Mouse (Mus musculus) ES-E14 (cell line): ENCODE measurements at regions not wholly inside any gene's neighbourhood (a gene's known extent, or its start where the extent isn't known, plus 50 kb on each side); places are given as distances from the start of the nearest gene placed in this dataset.

Experiments used
- DNase-seq: peaks from one replicate; pipeline ENCODE4 v3.0.0-alpha.2; 2013; ENCODE audit warnings: low read depth, low spot score
- H3K27ac ChIP-seq: 2 replicates; pipeline ENCODE4 v1.5.1; 2012; ENCODE audit warnings: low read depth, mild to moderate bottlenecking, low read length, moderate library complexity, mixed read lengths; ENCODE audit not compliant: poor library complexity, insufficient read depth, severe bottlenecking
- H3K36me3 ChIP-seq: 2 replicates; pipeline ENCODE4 v1.6.1; 2012; ENCODE audit warnings: mild to moderate bottlenecking, low read length, moderate library complexity, mixed read lengths; ENCODE audit not compliant: control insufficient read depth, poor library complexity, insufficient read depth, severe bottlenecking
- H3K4me1 ChIP-seq, 2 experiments: fragments of 150-350 bp in 1 of 2; sonication (generic) in 1 of 2; 2 replicates each; pipeline ENCODE4 v1.6.1; 2012; ENCODE audit warnings: low read length in 2 of 2, mild to moderate bottlenecking in 1 of 2, mixed read lengths in 1 of 2; ENCODE audit not compliant: control insufficient read depth in 2 of 2, insufficient read depth in 2 of 2, poor library complexity in 1 of 2
- H3K4me3 ChIP-seq, 2 experiments: fragments of 150-350 bp in 1 of 2; sonication (generic) in 1 of 2; 2 replicates each; pipeline ENCODE4 v1.5.1; 2012; ENCODE audit warnings: low read length in 2 of 2, low read depth in 1 of 2, mild to moderate bottlenecking in 1 of 2, mixed read lengths in 1 of 2; ENCODE audit not compliant: insufficient read depth in 1 of 2, poor library complexity in 1 of 2, severe bottlenecking in 1 of 2
- H3K9ac ChIP-seq: 2 replicates; pipeline ENCODE4 v1.6.1; 2012; ENCODE audit warnings: low read depth, mild to moderate bottlenecking, low read length, mixed read lengths; ENCODE audit not compliant: poor library complexity, insufficient read depth, severe bottlenecking
- H3K9me3 ChIP-seq: fragments of 150-350 bp; sonication (generic); 2 replicates; pipeline ENCODE4 v1.6.1; 2012; ENCODE audit warnings: low read depth, mild to moderate bottlenecking, low read length; ENCODE audit not compliant: control insufficient read depth, insufficient read depth
- CHD2 ChIP-seq: IDR thresholded peaks from 2 replicates; pipeline ENCODE4 v1.6.1; 2014; ENCODE audit warnings: mild to moderate bottlenecking, low read depth, low read length, inconsistent platforms
- HCFC1 ChIP-seq: IDR thresholded peaks from 2 replicates; pipeline ENCODE4 v1.6.1; 2012; ENCODE audit warnings: low read length, inconsistent platforms, borderline replicate concordance; ENCODE audit not compliant: insufficient read depth
- MAFK ChIP-seq: IDR thresholded peaks from 2 replicates; pipeline ENCODE4 v1.6.1; 2014; ENCODE audit warnings: mild to moderate bottlenecking, low read depth, low read length, inconsistent platforms; ENCODE audit not compliant: insufficient read depth
- ZC3H11A ChIP-seq: IDR thresholded peaks from 2 replicates; pipeline ENCODE4 v1.6.1; 2012; ENCODE audit warnings: low read depth, mild to moderate bottlenecking, inconsistent platforms, low read length, borderline replicate concordance
- ZNF384 ChIP-seq: IDR thresholded peaks from 2 replicates; pipeline ENCODE4 v1.6.1; 2012; ENCODE audit warnings: low read depth, low read length, inconsistent platforms
- in situ Hi-C, 2 experiments: fragments of 600-800 bp; cut with MboI; formaldehyde crosslinking; loops; one replicate each; pipeline ENCODE4 v1.15.1; 2025; ENCODE audit warnings: low sequenced_read_pairs in 2 of 2, inconsistent platforms in 1 of 2; ENCODE audit not compliant: unreplicated experiment in 2 of 2

DNA sequence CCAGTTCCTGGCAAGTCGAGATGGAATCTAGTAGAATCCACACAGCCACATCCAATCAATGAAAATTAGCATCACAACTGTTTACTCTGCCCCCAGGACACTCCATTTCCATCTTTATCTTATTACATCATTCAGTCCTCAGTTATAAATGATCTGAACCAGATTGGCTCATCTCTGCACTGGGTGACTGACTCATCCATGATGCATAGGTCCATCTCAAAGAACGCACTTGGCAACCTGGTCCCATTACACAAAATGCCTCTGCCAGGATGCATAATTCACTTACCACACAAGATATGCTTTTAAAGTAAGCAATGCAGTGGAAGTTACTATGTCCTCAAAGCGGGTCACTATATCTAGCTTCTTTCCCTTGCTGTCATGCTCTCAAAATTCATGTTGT lies 110.0 kb upstream of the Gria1 start:
- in situ Hi-C loops = no loop called here
- Histone ChIP-seq H3K36me3 (no peaks in the 10 kb centered on the region), H3K9ac (no peak overlapping the region), H3K4me3 (no peak overlapping the region), H3K9me3 (no peaks in the 10 kb centered on the region), H3K27ac (no peak overlapping the region), H3K4me1 (no peaks in the 10 kb centered on the region)
- DNase-seq = no peak
- TF ChIP-seq CHD2 (no peak), ZNF384 (no peak), HCFC1 (no peak), MAFK (no peak), ZC3H11A (no peak)

DNA sequence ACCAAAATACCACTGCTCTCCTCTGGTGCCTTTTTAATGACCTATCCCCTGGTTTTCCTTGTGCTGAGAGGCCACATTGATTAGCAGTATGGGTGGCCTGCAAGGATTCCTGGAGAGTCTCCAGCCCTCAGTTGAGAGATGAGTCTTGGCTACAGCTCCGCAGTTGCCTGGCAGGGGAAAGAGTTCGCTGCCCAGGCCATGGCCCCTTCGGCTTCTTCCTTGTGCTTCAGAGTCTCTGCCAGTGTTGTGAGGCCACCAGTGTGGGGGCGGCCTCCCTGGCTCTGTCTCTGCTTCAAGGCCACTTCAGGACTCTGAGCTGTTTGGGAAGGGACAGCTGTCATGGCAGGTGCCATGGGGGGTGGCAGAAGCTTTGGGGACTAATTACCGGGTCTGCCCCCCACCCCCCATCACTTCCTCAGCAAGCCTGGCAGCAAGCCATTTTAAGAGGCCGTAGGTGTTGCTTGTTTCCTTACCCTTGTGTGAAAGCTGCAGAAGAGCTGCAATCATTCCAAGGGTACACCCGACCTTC lies 85.8 kb upstream of the Gria1 start:
- H3K9ac ChIP-seq = no peak overlapping the region
- H3K4me1 ChIP-seq = no peaks in the 10 kb centered on the region
- in situ Hi-C loops = no loop called here
- H3K36me3 ChIP-seq = no peaks in the 10 kb centered on the region
- no peak for DNase-seq
- no peaks in the 10 kb centered on the region for H3K9me3 ChIP-seq
- no peak overlapping the region for H3K4me3 ChIP-seq
- TF ChIP-seq CHD2 = no peak
- TF ChIP-seq MAFK = no peak
- no peak for TF ChIP-seq ZC3H11A
- no peak for TF ChIP-seq ZNF384
- no peak for TF ChIP-seq HCFC1
- H3K27ac ChIP-seq = no peak overlapping the region

DNA sequence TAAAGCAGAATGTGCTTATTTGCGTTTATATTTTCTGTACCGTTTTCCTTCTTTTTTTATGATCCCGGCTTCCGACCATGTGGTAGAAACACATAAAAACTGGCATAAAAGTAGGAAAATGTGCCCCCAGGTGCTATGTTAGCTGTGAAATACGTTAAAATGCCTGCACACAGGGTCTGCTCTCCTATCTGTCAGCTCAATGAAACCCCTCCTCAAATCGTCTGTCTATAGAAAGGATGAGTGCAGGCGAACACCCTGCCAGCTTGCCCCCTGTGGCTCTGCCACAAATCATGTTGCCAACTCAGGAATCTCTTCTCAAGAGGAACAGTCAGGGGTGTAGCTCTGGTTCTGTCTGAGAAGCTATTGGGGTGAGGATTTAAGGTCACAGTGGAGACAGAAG lies 78.4 kb upstream of the Gria1 start:
- Histone ChIP-seq H3K27ac (no peak overlapping the region), H3K9ac (no peak overlapping the region), H3K4me3 (no peak overlapping the region), H3K9me3 (no peaks in the 10 kb centered on the region), H3K36me3 (no peaks in the 10 kb centered on the region), H3K4me1 (no peaks in the 10 kb centered on the region)
- TF ChIP-seq CHD2 (no peak), ZNF384 (no peak), MAFK (no peak), ZC3H11A (no peak), HCFC1 (no peak)
- in situ Hi-C loops = no loop called here
- no peak for DNase-seq

- Histone ChIP-seq H3K9me3 (no peaks in the 10 kb centered on the region), H3K36me3 (no peaks in the 10 kb centered on the region), H3K27ac (no peak overlapping the region), H3K9ac (no peak overlapping the region), H3K4me3 (no peak overlapping the region), H3K4me1 (no peaks in the 10 kb centered on the region)
- in situ Hi-C loops = no loop called here
- DNase-seq = no peak
- no peak for TF ChIP-seq HCFC1
- no peak for TF ChIP-seq ZC3H11A
- TF ChIP-seq ZNF384 = no peak
- no peak for TF ChIP-seq MAFK
- no peak for TF ChIP-seq CHD2
These were observed 58.8 kb upstream of the Gria1 start for GRCm38 (mm10) chr11:56952357-56952756.

GRCm38 (mm10) chr11:56957824-56958223 lies 53.4 kb upstream of the Gria1 start:
- TF ChIP-seq HCFC1 (no peak), ZC3H11A (no peak), CHD2 (no peak), MAFK (no peak), ZNF384 (no peak)
- DNase-seq = no peak
- no peak overlapping the region for H3K9ac ChIP-seq
- no peaks in the 10 kb centered on the region for H3K36me3 ChIP-seq
- H3K27ac ChIP-seq = no peak overlapping the region
- H3K4me1 ChIP-seq = no peaks in the 10 kb centered on the region
- in situ Hi-C loops = no loop called here
- no peak overlapping the region for H3K4me3 ChIP-seq
- H3K9me3 ChIP-seq = no peaks in the 10 kb centered on the region
